Mouse (Mus musculus): Measurements from ENCODE around the gene Exoc3l.

- TF ChIP-seq CTCF (IDR thresholded peaks at IDR 0.05; ENCODE audit: borderline replicate concordance, insufficient read depth, low read length) = no peak
- no peak for TF ChIP-seq POLR2A (IDR thresholded peaks at IDR 0.05; ENCODE audit: low read depth, low read length)
These were observed 4.1 kb upstream of the Exoc3l start for GRCm38 (mm10) chr8:105299962-105300361.
